Mouse (Mus musculus) midbrain, embryonic 11.5 days (tissue): ENCODE measurements around the gene Sned1. TPM values are rescaled to one million over a fixed set of nuclear protein-coding genes. Genes with fewer than 3 reads are reported as not detected.

ENCODE experiments used
- ATAC-seq: fragments of 200-750 bp; cut with Nextera tagmentation; 2 replicates; pipeline ENCODE4 v1.8.0; 2017; ENCODE audit warnings: moderate TSS enrichment, moderate library complexity; ENCODE audit not compliant: low FRiP score
- DNase-seq: peaks from one replicate; pipeline ENCODE4 v3.0.0; 2015; ENCODE audit warnings: low spot score; ENCODE audit errors: missing footprints
- H3K27ac ChIP-seq: fragments of 300-500 bp; sonication (generic); 2 replicates; pipeline ENCODE4 v1.5.1; 2014; ENCODE audit warnings: low read depth, low read length
- H3K27me3 ChIP-seq: fragments of 300-500 bp; sonication (generic); 2 replicates; pipeline ENCODE4 v1.6.1; 2014; ENCODE audit warnings: mild to moderate bottlenecking, low read length, moderate library complexity, mixed read lengths; ENCODE audit not compliant: control insufficient read depth, insufficient read depth
- H3K36me3 ChIP-seq: fragments of 300-500 bp; sonication (generic); 2 replicates; pipeline ENCODE4 v1.6.1; 2014; ENCODE audit warnings: mild to moderate bottlenecking, low read length, moderate library complexity, mixed read lengths; ENCODE audit not compliant: control insufficient read depth, insufficient read depth
- H3K4me1 ChIP-seq: fragments of 300-500 bp; sonication (generic); 2 replicates; pipeline ENCODE4 v1.6.1; 2014; ENCODE audit warnings: low read length; ENCODE audit not compliant: control insufficient read depth, insufficient read depth
- H3K4me2 ChIP-seq: fragments of 300-500 bp; sonication (generic); 2 replicates; pipeline ENCODE4 v1.6.1; 2014; ENCODE audit warnings: mild to moderate bottlenecking, moderate library complexity
- H3K4me3 ChIP-seq: fragments of 300-500 bp; sonication (generic); 2 replicates; pipeline ENCODE4 v1.5.1; 2014; ENCODE audit warnings: low read depth, low read length
- H3K9ac ChIP-seq: fragments of 300-500 bp; sonication (generic); 2 replicates; pipeline ENCODE4 v1.6.1; 2014; ENCODE audit warnings: low read length
- H3K9me3 ChIP-seq: fragments of 300-500 bp; sonication (generic); 2 replicates; pipeline ENCODE4 v1.6.1; 2016; ENCODE audit warnings: low read length; ENCODE audit not compliant: control insufficient read depth
- WGBS: fragments of 180-500 bp; shearing (Covaris S2); extraction: QIAGEN DNeasy Blood & Tissue Kit; methylation state at CpG from one replicate; pipeline ENCODE4 v1.1.7; 2014; 5-methylcytosine and 5-hydroxymethylcytosine counted together
- polyA plus RNA-seq: library from polyadenylated mRNA; unstranded; fragments of >200 nt; fragmentation: Nextera tagmentation; extraction: Ambion mirVana; gene quantifications from 2 replicates; pipeline ENCODE4 v1.2.1, GENCODE M21; 2014

Gene Sned1
- polyA plus RNA-seq, 1 experiment from 2014 or later = 2.0 TPM

GRCm38 (mm10) chr1:93225731-93226520, 9.7 kb upstream of the Sned1 start:
- Histone ChIP-seq H3K4me2 (no peak overlapping the region), H3K4me1 (no peaks in the 10 kb centered on the region), H3K27ac (no peak overlapping the region), H3K9me3 (no peaks in the 10 kb centered on the region), H3K9ac (no peak overlapping the region), H3K36me3 (no peaks in the 10 kb centered on the region), H3K4me3 (no peak overlapping the region), H3K27me3 (no peaks in the 10 kb centered on the region; the same call in 1 of the 2 replicates)
- ATAC-seq = no peak
- WGBS = 78% methylated on average over 5 of the region's 5 CpGs
- DNase-seq = peak; percentile 66

GRCm38 (mm10) chr1:93227303-93227975, 8.2 kb upstream of the Sned1 start:
- ATAC-seq (no peak), DNase-seq (peak; percentile 17)
- Histone ChIP-seq H3K4me2 (no peak overlapping the region), H3K27ac (no peak overlapping the region), H3K9ac (no peak overlapping the region), H3K4me3 (no peak overlapping the region), H3K4me1 (no peaks in the 10 kb centered on the region), H3K9me3 (no peaks in the 10 kb centered on the region), H3K27me3 (no peaks in the 10 kb centered on the region; the same call in 1 of the 2 replicates), H3K36me3 (no peaks in the 10 kb centered on the region)
- WGBS = 79% methylated on average over 7 of the region's 7 CpGs

- no peaks in the 10 kb centered on the region for H3K9me3 ChIP-seq
- ATAC-seq = no peak
- no peak for DNase-seq
- no peak overlapping the region for H3K9ac ChIP-seq
- WGBS = 94% methylated on average over 7 of the region's 7 CpGs
- H3K27me3 ChIP-seq = no peaks in the 10 kb centered on the region; the same call in 1 of the 2 replicates
- no peak overlapping the region for H3K4me3 ChIP-seq
- no peak overlapping the region for H3K27ac ChIP-seq
- no peaks in the 10 kb centered on the region for H3K4me1 ChIP-seq
- H3K4me2 ChIP-seq = no peak overlapping the region
- H3K36me3 ChIP-seq = no peaks in the 10 kb centered on the region
Observed at GRCm38 (mm10) chr1:93227976-93228365, 7.7 kb upstream of the Sned1 start.

- H3K4me3 ChIP-seq = no peak overlapping the region
- no peaks in the 10 kb centered on the region for H3K9me3 ChIP-seq
- peaks cover 5% of the 10 kb centered on the region; the same call in 1 of the 2 replicates for H3K27me3 ChIP-seq
- no peaks in the 10 kb centered on the region for H3K4me1 ChIP-seq
- no peak overlapping the region for H3K4me2 ChIP-seq
- WGBS = 91% methylated on average over 6 of the region's 6 CpGs
- DNase-seq = peak; percentile 41
- no peak overlapping the region for H3K9ac ChIP-seq
- no peak for ATAC-seq
- H3K27ac ChIP-seq = no peak overlapping the region
- no peaks in the 10 kb centered on the region for H3K36me3 ChIP-seq
Observed at GRCm38 (mm10) chr1:93229221-93229620, 6.4 kb upstream of the Sned1 start.

- Histone ChIP-seq H3K4me3 (no peak overlapping the region), H3K27me3 (peaks cover 9% of the 10 kb centered on the region), H3K9ac (no peak overlapping the region), H3K9me3 (no peaks in the 10 kb centered on the region), H3K27ac (no peak overlapping the region), H3K4me2 (no peak overlapping the region), H3K4me1 (no peaks in the 10 kb centered on the region), H3K36me3 (no peaks in the 10 kb centered on the region)
- DNase-seq (no peak), ATAC-seq (no peak)
- WGBS = 84% methylated on average over 4 of the region's 4 CpGs
Observed at GRCm38 (mm10) chr1:93229626-93230025, 6.0 kb upstream of the Sned1 start.

GRCm38 (mm10) chr1:93236545-93236924, 894 bp downstream of the Sned1 start:
- 7% methylated on average over 3 of the region's 3 CpGs for WGBS
- H3K4me3 ChIP-seq = peak overlapping the region; percentile 46
- H3K36me3 ChIP-seq = no peaks in the 10 kb centered on the region
- H3K4me2 ChIP-seq = peak overlapping the region; percentile 93
- H3K4me1 ChIP-seq = peaks cover 5% of the 10 kb centered on the region; the same call in 1 of the 2 replicates
- peak overlapping the region; percentile 39; the same call in 1 of the 2 replicates for H3K9ac ChIP-seq
- ATAC-seq (peak; percentile 60; the same call in 1 of the 2 replicates), DNase-seq (no peak)
- H3K27me3 ChIP-seq = peaks cover 24% of the 10 kb centered on the region
- no peaks in the 10 kb centered on the region for H3K9me3 ChIP-seq
- H3K27ac ChIP-seq = no peak overlapping the region

GRCm38 (mm10) chr1:93237676-93238075, 2.0 kb downstream of the Sned1 start:
- no peak overlapping the region for H3K27ac ChIP-seq
- 89% methylated on average over 10 of the region's 10 CpGs for WGBS
- peaks cover 24% of the 10 kb centered on the region for H3K27me3 ChIP-seq
- H3K4me1 ChIP-seq = peaks cover 5% of the 10 kb centered on the region; the same call in 1 of the 2 replicates
- no peak overlapping the region for H3K9ac ChIP-seq
- DNase-seq = peak; percentile 73
- H3K4me2 ChIP-seq = no peak overlapping the region
- no peaks in the 10 kb centered on the region for H3K36me3 ChIP-seq
- no peak for ATAC-seq
- H3K4me3 ChIP-seq = no peak overlapping the region
- H3K9me3 ChIP-seq = no peaks in the 10 kb centered on the region

- Histone ChIP-seq H3K9me3 (no peaks in the 10 kb centered on the region), H3K4me3 (no peak overlapping the region), H3K9ac (no peak overlapping the region), H3K36me3 (no peaks in the 10 kb centered on the region), H3K27me3 (peaks cover 24% of the 10 kb centered on the region), H3K27ac (no peak overlapping the region), H3K4me1 (peaks cover 5% of the 10 kb centered on the region; the same call in 1 of the 2 replicates), H3K4me2 (no peak overlapping the region)
- WGBS = 60% methylated on average over 4 of the region's 4 CpGs
- ATAC-seq = no peak
- peak; percentile 72 for DNase-seq
Observed at GRCm38 (mm10) chr1:93238201-93238600, 2.6 kb downstream of the Sned1 start.

- Histone ChIP-seq H3K4me1 (no peaks in the 10 kb centered on the region), H3K4me2 (no peak overlapping the region), H3K27me3 (no peaks in the 10 kb centered on the region), H3K9me3 (no peaks in the 10 kb centered on the region), H3K4me3 (no peak overlapping the region), H3K36me3 (no peaks in the 10 kb centered on the region), H3K27ac (no peak overlapping the region), H3K9ac (no peak overlapping the region)
- WGBS = 72% methylated on average over 2 of the region's 2 CpGs
- no peak for DNase-seq
- ATAC-seq = no peak
Observed at GRCm38 (mm10) chr1:93245936-93246335, 10.3 kb downstream of the Sned1 start.
